Mouse (Mus musculus) heart, adult 2 months (tissue): ENCODE data around the gene Guca2b.

Experiments used
- CTCF ChIP-seq: fragments of 200-600 bp; IDR thresholded peaks from 2 replicates; pipeline ENCODE4 v1.8.1; 2022; ENCODE audit warnings: antibody characterized with exemption, mild to moderate bottlenecking, moderate library complexity
- EP300 ChIP-seq: fragments of 200-500 bp; IDR thresholded peaks from 2 replicates; pipeline ENCODE4 v1.6.1; 2011; ENCODE audit warnings: low read depth, low read length, control low read depth; ENCODE audit not compliant: insufficient read depth
- POLR2A ChIP-seq: fragments of 200-500 bp; IDR thresholded peaks from 2 replicates; pipeline ENCODE4 v1.6.1; 2011; ENCODE audit warnings: mild to moderate bottlenecking, low read depth, low read length, control low read depth; ENCODE audit not compliant: insufficient read depth

DNA sequence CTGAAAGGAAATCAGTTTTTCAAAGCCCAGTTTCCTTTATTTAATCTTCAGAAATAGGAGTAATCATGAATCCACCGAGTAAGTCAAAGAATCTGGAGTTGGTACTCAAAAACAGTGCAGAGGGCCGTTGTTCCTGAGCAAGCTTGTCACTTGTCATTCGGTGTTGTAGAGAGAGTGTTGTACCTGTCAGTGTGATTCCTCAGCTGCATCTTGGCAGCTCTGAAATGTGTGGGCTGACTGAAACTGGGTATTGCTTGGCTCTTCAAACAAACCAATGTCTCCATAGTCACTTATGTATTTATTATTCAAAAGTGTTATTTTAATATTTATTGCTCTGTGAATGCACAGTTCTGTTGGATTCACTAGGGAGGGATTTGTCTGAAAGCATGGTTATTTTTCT lies 31.9 kb downstream of the Guca2b start:
- TF ChIP-seq POLR2A (no peak), CTCF (no peak), EP300 (no peak)
